Mouse (Mus musculus) stomach, embryonic 15.5 days (tissue): ENCODE measurements at regions not wholly inside any gene's neighbourhood (a gene's known extent, or its start where the extent isn't known, plus 50 kb on each side); places are given as distances from the start of the nearest gene placed in this dataset.
A peak's percentile ranks its signal among the peaks of the same experiment; 100 is the strongest.

ENCODE experiments used
- ATAC-seq: fragments of 200-750 bp; cut with Nextera tagmentation; 2 replicates; pipeline ENCODE4 v1.8.0; 2017; ENCODE audit warnings: low read depth, moderate number of reproducible peaks, moderate TSS enrichment; ENCODE audit not compliant: insufficient read depth, low FRiP score
- H3K27ac ChIP-seq: fragments of 300-500 bp; sonication (generic); 2 replicates; pipeline ENCODE4 v1.5.1; 2015; ENCODE audit warnings: mild to moderate bottlenecking, inconsistent platforms
- H3K27me3 ChIP-seq: fragments of 300-500 bp; sonication (generic); replicated peaks from 2 replicates; pipeline ENCODE4 v1.6.1; 2015; ENCODE audit warnings: inconsistent platforms
- H3K36me3 ChIP-seq: fragments of 300-500 bp; sonication (generic); 2 replicates; pipeline ENCODE4 v1.6.1; 2015; ENCODE audit warnings: inconsistent platforms
- H3K4me1 ChIP-seq: fragments of 300-500 bp; sonication (generic); 2 replicates; pipeline ENCODE4 v1.6.1; 2015; ENCODE audit warnings: inconsistent platforms
- H3K4me2 ChIP-seq: fragments of 300-500 bp; sonication (generic); 2 replicates; pipeline ENCODE4 v1.6.1; 2015; ENCODE audit warnings: mild to moderate bottlenecking, inconsistent platforms
- H3K4me3 ChIP-seq: fragments of 300-500 bp; sonication (generic); replicated peaks from 2 replicates; pipeline ENCODE4 v1.5.1; 2015; ENCODE audit warnings: inconsistent platforms
- H3K9ac ChIP-seq: fragments of 300-500 bp; sonication (generic); 2 replicates; pipeline ENCODE4 v1.6.1; 2015; ENCODE audit warnings: inconsistent platforms
- H3K9me3 ChIP-seq: fragments of 300-500 bp; sonication (generic); 2 replicates; pipeline ENCODE4 v1.6.1; 2016; ENCODE audit warnings: inconsistent platforms
- WGBS: fragments of 180-500 bp; shearing (Covaris S2); methylation state at CpG from one replicate; pipeline ENCODE4 v1.1.7; 2015; 5-methylcytosine and 5-hydroxymethylcytosine counted together

- H3K36me3 ChIP-seq = no peaks in the 10 kb centered on the region
- no peaks in the 10 kb centered on the region for H3K9me3 ChIP-seq
- H3K27ac ChIP-seq = no peak overlapping the region
- H3K27me3 ChIP-seq = no peaks in the 10 kb centered on the region
- H3K4me1 ChIP-seq = no peaks in the 10 kb centered on the region
- H3K4me3 ChIP-seq = no peak overlapping the region
- H3K9ac ChIP-seq = no peak overlapping the region
- no peak overlapping the region for H3K4me2 ChIP-seq
- ATAC-seq = no peak
- 77% methylated on average over 3 of the region's 3 CpGs for WGBS
These were observed 81.9 kb downstream of the Tm2d3 start for GRCm38 (mm10) chr7:65772845-65773244.

- ATAC-seq = no peak
- Histone ChIP-seq H3K4me3 (no peak overlapping the region), H3K36me3 (no peaks in the 10 kb centered on the region), H3K4me2 (no peak overlapping the region), H3K9ac (no peak overlapping the region), H3K27me3 (no peaks in the 10 kb centered on the region), H3K27ac (no peak overlapping the region), H3K9me3 (no peaks in the 10 kb centered on the region), H3K4me1 (no peaks in the 10 kb centered on the region)
- WGBS = 44% methylated on average over 2 of the region's 2 CpGs
These were observed 83.0 kb downstream of the Tm2d3 start for GRCm38 (mm10) chr7:65773948-65774347.

- 89% methylated on average over 11 of the region's 11 CpGs for WGBS
- Histone ChIP-seq H3K9ac (no peak overlapping the region), H3K4me2 (no peak overlapping the region), H3K4me1 (no peaks in the 10 kb centered on the region), H3K36me3 (no peaks in the 10 kb centered on the region), H3K9me3 (no peaks in the 10 kb centered on the region), H3K27ac (no peak overlapping the region), H3K4me3 (no peak overlapping the region), H3K27me3 (no peaks in the 10 kb centered on the region)
- no peak for ATAC-seq
These were observed 83.5 kb downstream of the Tm2d3 start for GRCm38 (mm10) chr7:65774388-65775015.

- Histone ChIP-seq H3K36me3 (no peaks in the 10 kb centered on the region), H3K4me2 (no peak overlapping the region)
- WGBS = 88% methylated on average over 3 of the region's 3 CpGs
These were observed 84.0 kb downstream of the Tm2d3 start for GRCm38 (mm10) chr7:65775016-65775415.

GRCm38 (mm10) chr7:65779716-65780372, 81.7 kb upstream of the Pcsk6 start:
- no peaks in the 10 kb centered on the region for H3K27me3 ChIP-seq
- no peaks in the 10 kb centered on the region for H3K36me3 ChIP-seq
- WGBS = 69% methylated on average over 14 of the region's 14 CpGs
- no peak overlapping the region for H3K4me3 ChIP-seq
- H3K4me1 ChIP-seq = no peaks in the 10 kb centered on the region
- peak overlapping the region; percentile 51; the same call in 1 of the 2 replicates for H3K27ac ChIP-seq
- H3K9me3 ChIP-seq = no peaks in the 10 kb centered on the region
- no peak overlapping the region for H3K9ac ChIP-seq
- 0 out of 2 replicates have a peak, but pooled peaks have one; percentile 50 for ATAC-seq
- peak overlapping the region; percentile 25 for H3K4me2 ChIP-seq

More at GRCm38 (mm10) chr7:65775016-65775415, 84.0 kb downstream of the Tm2d3 start:
- Histone ChIP-seq H3K4me3 (no peak overlapping the region), H3K27ac (no peak overlapping the region), H3K9me3 (no peaks in the 10 kb centered on the region), H3K27me3 (no peaks in the 10 kb centered on the region), H3K9ac (no peak overlapping the region), H3K4me1 (no peaks in the 10 kb centered on the region)
- no peak for ATAC-seq

GRCm38 (mm10) chr7:65780578-65781370, 80.8 kb upstream of the Pcsk6 start:
- H3K9ac ChIP-seq = no peak overlapping the region
- WGBS = 63% methylated on average over 9 of the region's 9 CpGs
- H3K36me3 ChIP-seq = no peaks in the 10 kb centered on the region
- no peak overlapping the region for H3K4me3 ChIP-seq
- no peaks in the 10 kb centered on the region for H3K27me3 ChIP-seq
- H3K4me2 ChIP-seq = peak overlapping the region; percentile 25; the same call in 1 of the 2 replicates
- no peak for ATAC-seq
- H3K9me3 ChIP-seq = no peaks in the 10 kb centered on the region
- no peaks in the 10 kb centered on the region for H3K4me1 ChIP-seq
- no peak overlapping the region for H3K27ac ChIP-seq

- Histone ChIP-seq H3K4me1 (no peaks in the 10 kb centered on the region), H3K27ac (no peak overlapping the region), H3K9ac (no peak overlapping the region), H3K36me3 (no peaks in the 10 kb centered on the region), H3K4me2 (no peak overlapping the region), H3K27me3 (no peaks in the 10 kb centered on the region), H3K9me3 (no peaks in the 10 kb centered on the region), H3K4me3 (no peak overlapping the region)
- WGBS = 74% methylated on average over 7 of the region's 7 CpGs
- no peak for ATAC-seq
These were observed 79.5 kb upstream of the Pcsk6 start for GRCm38 (mm10) chr7:65782024-65782423.

- Histone ChIP-seq H3K27me3 (no peaks in the 10 kb centered on the region), H3K4me2 (no peak overlapping the region), H3K27ac (no peak overlapping the region), H3K9me3 (no peaks in the 10 kb centered on the region), H3K4me3 (no peak overlapping the region), H3K36me3 (no peaks in the 10 kb centered on the region), H3K9ac (no peak overlapping the region), H3K4me1 (no peaks in the 10 kb centered on the region)
- WGBS = 27% methylated on average over 4 of the region's 4 CpGs
- no peak for ATAC-seq
These were observed 77.8 kb upstream of the Pcsk6 start for GRCm38 (mm10) chr7:65783773-65784172.

- WGBS = 40% methylated on average over 2 of the region's 2 CpGs
These were observed 74.6 kb upstream of the Pcsk6 start for GRCm38 (mm10) chr7:65786916-65787315.

GRCm38 (mm10) chr7:65787849-65788248, 73.7 kb upstream of the Pcsk6 start:
- H3K4me3 ChIP-seq = no peak overlapping the region
- 84% methylated on average over 5 of the region's 5 CpGs for WGBS

More at GRCm38 (mm10) chr7:65786916-65787315, 74.6 kb upstream of the Pcsk6 start:
- Histone ChIP-seq H3K36me3 (no peaks in the 10 kb centered on the region), H3K27me3 (no peaks in the 10 kb centered on the region), H3K4me1 (no peaks in the 10 kb centered on the region), H3K4me3 (no peak overlapping the region), H3K27ac (no peak overlapping the region), H3K4me2 (no peak overlapping the region), H3K9me3 (no peaks in the 10 kb centered on the region), H3K9ac (no peak overlapping the region)
- ATAC-seq = no peak

GRCm38 (mm10) chr7:65790264-65790663, 71.3 kb upstream of the Pcsk6 start:
- Histone ChIP-seq H3K4me2 (no peak overlapping the region), H3K4me3 (no peak overlapping the region), H3K36me3 (no peaks in the 10 kb centered on the region), H3K9me3 (no peaks in the 10 kb centered on the region), H3K9ac (no peak overlapping the region), H3K27me3 (no peaks in the 10 kb centered on the region), H3K4me1 (no peaks in the 10 kb centered on the region), H3K27ac (no peak overlapping the region)
- ATAC-seq = no peak
- 61% methylated on average over 6 of the region's 6 CpGs for WGBS

More at GRCm38 (mm10) chr7:65787849-65788248, 73.7 kb upstream of the Pcsk6 start:
- no peak for ATAC-seq
- H3K4me2 ChIP-seq = no peak overlapping the region
- no peaks in the 10 kb centered on the region for H3K4me1 ChIP-seq
- no peak overlapping the region for H3K9ac ChIP-seq
- no peaks in the 10 kb centered on the region for H3K36me3 ChIP-seq
- H3K27me3 ChIP-seq = no peaks in the 10 kb centered on the region
- H3K27ac ChIP-seq = no peak overlapping the region
- no peaks in the 10 kb centered on the region for H3K9me3 ChIP-seq
